Mouse (Mus musculus) CH12.LX (cell line): Measurements from ENCODE around the gene Pptc7. TPM values are rescaled to one million over a fixed set of nuclear protein-coding genes. Genes with fewer than 3 reads are reported as not detected.

Source experiments
- DNase-seq: peaks from one replicate; pipeline ENCODE4 v3.0.0-alpha.2; 2013; ENCODE audit errors: extremely low read depth
- H3K27ac ChIP-seq: 2 replicates; pipeline ENCODE4 v1.5.1; 2012; ENCODE audit warnings: low read depth, mild to moderate bottlenecking, control low read depth, moderate library complexity; ENCODE audit not compliant: insufficient read depth
- H3K27me3 ChIP-seq: replicated peaks from 2 replicates; pipeline ENCODE3; 2012; ENCODE audit warnings: inconsistent platforms
- H3K36me3 ChIP-seq, 2 experiments: replicated peaks in 1 of 2; 2 replicates each; pipeline versions ENCODE3 to v1.6.1; 2012; ENCODE audit warnings: inconsistent platforms in 1 of 2, low read length in 1 of 2, mild to moderate bottlenecking in 1 of 2, mixed read lengths in 1 of 2, moderate library complexity in 1 of 2; ENCODE audit not compliant: control insufficient read depth in 1 of 2, insufficient read depth in 1 of 2
- H3K4me1 ChIP-seq, 2 experiments: 2 replicates each; pipeline ENCODE4 v1.6.1; 2012; ENCODE audit warnings: inconsistent platforms in 1 of 2, moderate library complexity in 1 of 2; ENCODE audit not compliant: insufficient read depth in 2 of 2, control insufficient read depth in 1 of 2
- H3K4me2 ChIP-seq: 2 replicates; pipeline ENCODE4 v1.6.1; 2012; ENCODE audit warnings: low read depth, mild to moderate bottlenecking, control low read depth; ENCODE audit not compliant: poor library complexity, insufficient read depth, severe bottlenecking
- H3K4me3 ChIP-seq, 3 experiments: fragments of 150-350 bp in 1 of 3; sonication (generic) in 1 of 3; replicated peaks in 1 of 3; 2 replicates each; pipeline versions ENCODE3 to v1.5.1; 2011 to 2012; ENCODE audit warnings: low read depth in 2 of 3, low read length in 2 of 3, mild to moderate bottlenecking in 2 of 3, moderate library complexity in 2 of 3, control low read depth in 1 of 3, improper control_type of control experiment in 1 of 3, inconsistent platforms in 1 of 3, mixed read lengths in 1 of 3; ENCODE audit not compliant: poor library complexity in 1 of 3
- H3K79me2 ChIP-seq: replicated peaks from 2 replicates; pipeline ENCODE4 v1.6.1; 2012; ENCODE audit warnings: mild to moderate bottlenecking, moderate library complexity; ENCODE audit not compliant: control insufficient read depth, poor library complexity, insufficient read depth, severe bottlenecking; ENCODE audit errors: extremely low read depth
- H3K9ac ChIP-seq: 2 replicates; pipeline ENCODE4 v1.6.1; 2012; ENCODE audit warnings: low read depth, mild to moderate bottlenecking, control low read depth, moderate library complexity; ENCODE audit not compliant: insufficient read depth
- H3K9me3 ChIP-seq: replicated peaks from 2 replicates; pipeline ENCODE3; 2012; ENCODE audit warnings: low read length, inconsistent platforms, mixed read lengths
- BHLHE40 ChIP-seq: IDR thresholded peaks from 2 replicates; pipeline ENCODE4 v1.6.1; 2011; ENCODE audit warnings: mild to moderate bottlenecking, low read depth, low read length, improper control_type of control experiment
- CHD1 ChIP-seq: IDR thresholded peaks from 2 replicates; pipeline ENCODE4 v1.6.1; 2012; ENCODE audit warnings: low read depth, low read length, improper control_type of control experiment, inconsistent platforms
- E2F4 ChIP-seq: IDR thresholded peaks from 2 replicates; pipeline ENCODE4 v1.6.1; 2011; ENCODE audit warnings: low read depth, low read length, improper control_type of control experiment; ENCODE audit not compliant: insufficient replicate concordance
- ELF1 ChIP-seq: IDR thresholded peaks from 2 replicates; pipeline ENCODE4 v1.6.1; 2014; ENCODE audit warnings: low read depth, mild to moderate bottlenecking, inconsistent platforms, low read length, improper control_type of control experiment
- JUN ChIP-seq: IDR thresholded peaks from 2 replicates; pipeline ENCODE4 v1.6.1; 2011; ENCODE audit warnings: low read depth, mild to moderate bottlenecking, low read length, improper control_type of control experiment, moderate library complexity; ENCODE audit not compliant: insufficient read depth
- MAX ChIP-seq: IDR thresholded peaks from 2 replicates; pipeline ENCODE4 v1.6.1; 2011; ENCODE audit warnings: low read length, improper control_type of control experiment
- MAZ ChIP-seq: IDR thresholded peaks from 2 replicates; pipeline ENCODE4 v1.6.1; 2012; ENCODE audit warnings: low read depth, mild to moderate bottlenecking, inconsistent platforms, low read length, improper control_type of control experiment, moderate library complexity
- NELFE ChIP-seq: IDR thresholded peaks from 2 replicates; pipeline ENCODE4 v1.6.1; 2011; ENCODE audit warnings: low read depth, low read length, improper control_type of control experiment
- NRF1 ChIP-seq: IDR thresholded peaks from 2 replicates; pipeline ENCODE4 v1.6.1; 2014; ENCODE audit warnings: low read depth, mild to moderate bottlenecking, inconsistent platforms, low read length, improper control_type of control experiment, moderate library complexity
- PAX5 ChIP-seq: IDR thresholded peaks from 2 replicates; pipeline ENCODE4 v1.6.1; 2012; ENCODE audit warnings: low read length, inconsistent platforms, mixed read lengths
- RAD21 ChIP-seq: IDR thresholded peaks from 2 replicates; pipeline ENCODE4 v1.6.1; 2011; ENCODE audit warnings: low read depth, mild to moderate bottlenecking, low read length, improper control_type of control experiment, moderate library complexity
- SIN3A ChIP-seq: IDR thresholded peaks from 2 replicates; pipeline ENCODE4 v1.6.1; 2012; ENCODE audit warnings: low read length, improper control_type of control experiment, inconsistent platforms
- SMC3 ChIP-seq: IDR thresholded peaks from 2 replicates; pipeline ENCODE4 v1.6.1; 2011; ENCODE audit warnings: low read depth, low read length, improper control_type of control experiment
- TCF12 ChIP-seq: IDR thresholded peaks from 2 replicates; pipeline ENCODE4 v1.6.1; 2014; ENCODE audit warnings: low read depth, mild to moderate bottlenecking, inconsistent platforms, low read length, improper control_type of control experiment
- USF1 ChIP-seq: IDR thresholded peaks from 2 replicates; pipeline ENCODE4 v1.6.1; 2014; ENCODE audit warnings: low read depth, mild to moderate bottlenecking, inconsistent platforms, low read length, improper control_type of control experiment
- dilution Hi-C: fragments of 300-500 bp; cut with MboI; formaldehyde crosslinking; loops from 2 replicates; pipeline ENCODE4 v1.14.3; 2020; ENCODE audit warnings: low sequenced_read_pairs; ENCODE audit not compliant: extremely low pct_unique_long_range_greater_than_20kb, extremely low pct_ligation_motif_present
- in situ Hi-C: fragments of 300-500 bp; cut with MboI; formaldehyde crosslinking; loops from 3 replicates; pipeline ENCODE4 v1.14.3; 2019; ENCODE audit warnings: low sequenced_read_pairs, low pct_ligation_motif_present, low pct_unique_long_range_greater_than_20kb, mixed read lengths
- polyA plus RNA-seq: library from polyadenylated mRNA; unstranded; fragments of >175 nt; gene quantifications from 2 replicates; pipeline ENCODE4 v1.2.1, GENCODE M21; 2012; ENCODE audit warnings: low read depth; ENCODE audit not compliant: insufficient read length
- total RNA-seq, 2 experiments: library from RNA; depleted of rRNA; stranded (reverse); fragments of 300-350 nt in 1 of 2; fragments of >200 nt in 1 of 2; gene quantifications; 2 replicates each; pipeline ENCODE4 v1.2.3; 2012 to 2014

Gene Pptc7
- total and polyA plus RNA-seq, 3 experiments, result 17.1 to 25.9 (median 23.6) TPM

DNA sequence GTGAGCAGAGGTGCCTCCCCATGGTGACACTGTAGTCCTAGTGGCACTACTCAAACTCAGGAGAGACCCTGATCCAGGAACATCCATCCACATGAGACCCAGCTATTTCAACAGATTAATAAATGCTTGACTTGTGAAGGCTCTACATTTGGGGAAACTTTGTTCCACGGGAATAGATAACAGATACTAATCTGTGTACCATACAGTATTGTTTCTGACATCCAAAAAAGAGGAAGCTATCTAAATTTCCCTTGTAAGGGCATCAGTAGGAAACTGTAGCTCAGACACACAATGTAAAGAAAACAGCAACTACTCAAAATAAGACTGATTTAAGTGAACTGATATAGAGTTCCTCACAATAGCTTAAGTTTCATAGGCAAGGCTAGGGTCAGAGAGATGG is 58.7 kb downstream of the Pptc7 start:
- no peak overlapping the region for H3K4me2 ChIP-seq
- dilution Hi-C loops, result no loop called here

GRCm38 (mm10) chr5:122343768-122344167 is 59.6 kb downstream of the Pptc7 start:
- H3K4me3 ChIP-seq, result no peak overlapping the region
- DNase-seq, result no peak
- in situ Hi-C loops (no loop called here), dilution Hi-C loops (no loop called here)
- H3K27ac ChIP-seq, result no peak overlapping the region
- peaks cover 4 to 51% of the 10 kb centered on the region in 2 experiments for H3K36me3 ChIP-seq
- H3K79me2 ChIP-seq, result no peaks in the 10 kb centered on the region
- no peak overlapping the region for H3K9ac ChIP-seq
- H3K27me3 ChIP-seq, result no peaks in the 10 kb centered on the region
- H3K9me3 ChIP-seq, result peaks cover 12% of the 10 kb centered on the region
- TF ChIP-seq CHD1 (no peak), SMC3 (no peak), JUN (no peak), TCF12 (no peak), MAX (no peak)
- no peaks in the 10 kb centered on the region for H3K4me1 ChIP-seq
- no peak overlapping the region for H3K4me2 ChIP-seq

More for the DNA sequence above, 58.7 kb downstream of the Pptc7 start:
- in situ Hi-C loops, result no loop called here
- no peaks in the 10 kb centered on the region for H3K79me2 ChIP-seq
- no peak overlapping the region for H3K4me3 ChIP-seq
- no peak overlapping the region for H3K9ac ChIP-seq
- TF ChIP-seq JUN (no peak), BHLHE40 (no peak), MAZ (no peak), TCF12 (no peak), PAX5 (no peak), ELF1 (no peak), USF1 (no peak), RAD21 (no peak), SIN3A (no peak), NRF1 (no peak), E2F4 (no peak), NELFE (no peak)
- peaks cover 12% of the 10 kb centered on the region for H3K9me3 ChIP-seq
- DNase-seq, result no peak
- H3K36me3 ChIP-seq, result peaks cover 6 to 51% of the 10 kb centered on the region in 2 experiments
- no peaks in the 10 kb centered on the region for H3K4me1 ChIP-seq
- no peaks in the 10 kb centered on the region for H3K27me3 ChIP-seq
- H3K27ac ChIP-seq, result no peak overlapping the region
